Mouse (Mus musculus): Measurements from ENCODE around the gene Ltb4r2. TPM values are rescaled to one million over a fixed set of nuclear protein-coding genes. Genes with fewer than 3 reads are reported as not detected.

Gene Ltb4r2
- polyA plus RNA-seq, 1 experiment = 3.5 TPM

GRCm38 (mm10) chr14:55777806-55778205 is 16.6 kb downstream of the Ltb4r2 start:
- 88% methylated on average over 11 of the region's 11 CpGs for WGBS
- no peak for DNase-seq (ENCODE audit: low read depth, low spot score)

- 90% methylated on average over 15 of the region's 15 CpGs for WGBS
- no peak for DNase-seq (ENCODE audit: low read depth, low spot score)
These were observed 17.5 kb downstream of the Ltb4r2 start for GRCm38 (mm10) chr14:55778686-55779085.

- WGBS = 75% methylated on average over 16 of the region's 16 CpGs
- no peak for DNase-seq (ENCODE audit: low read depth, low spot score)
These were observed 18.4 kb downstream of the Ltb4r2 start for GRCm38 (mm10) chr14:55779656-55780055.

GRCm38 (mm10) chr14:55780736-55781135 is 19.5 kb downstream of the Ltb4r2 start:
- no peak for DNase-seq (ENCODE audit: low read depth, low spot score)
- 84% methylated on average over 11 of the region's 11 CpGs for WGBS

- no peak for DNase-seq (ENCODE audit: low read depth, low spot score)
- WGBS = 19% methylated on average over 14 of the region's 14 CpGs
These were observed 20.1 kb downstream of the Ltb4r2 start for GRCm38 (mm10) chr14:55781310-55781709.

- DNase-seq (ENCODE audit: low read depth, low spot score) = no peak
- WGBS = 64% methylated on average over 9 of the region's 9 CpGs
These were observed 21.2 kb downstream of the Ltb4r2 start for GRCm38 (mm10) chr14:55782361-55782960.

GRCm38 (mm10) chr14:55783171-55783957 is 22.1 kb downstream of the Ltb4r2 start:
- DNase-seq (ENCODE audit: low read depth, low spot score) = no peak
- WGBS = 34% methylated on average over 31 of the region's 31 CpGs

GRCm38 (mm10) chr14:55783958-55784235 is 22.7 kb downstream of the Ltb4r2 start, which contains the start of gene Adcy4:
TSS of gene Adcy4 (minus strand) at chr14:55784095.
- no peak for DNase-seq (ENCODE audit: low read depth, low spot score)
- 55% methylated on average over 13 of the region's 13 CpGs for WGBS

- 66% methylated on average over 6 of the region's 6 CpGs for WGBS
- no peak for DNase-seq (ENCODE audit: low read depth, low spot score)
These were observed 24.0 kb downstream of the Ltb4r2 start for GRCm38 (mm10) chr14:55785195-55785594.

- 64% methylated on average over 11 of the region's 11 CpGs for WGBS
- no peak for DNase-seq (ENCODE audit: low read depth, low spot score)
These were observed 26.5 kb downstream of the Ltb4r2 start for GRCm38 (mm10) chr14:55787731-55788130.

GRCm38 (mm10) chr14:55788256-55789050 is 27.2 kb downstream of the Ltb4r2 start, which contains the start of gene Ripk3:
TSS of gene Ripk3 (minus strand) at chr14:55788865.
- DNase-seq (ENCODE audit: low read depth, low spot score) = peak; percentile 73
- WGBS = 5% methylated on average over 40 of the region's 40 CpGs

GRCm38 (mm10) chr14:55793461-55793860 is 32.2 kb downstream of the Ltb4r2 start:
- no peak for DNase-seq (ENCODE audit: low read depth, low spot score)
- 26% methylated on average over 2 of the region's 2 CpGs for WGBS

GRCm38 (mm10) chr14:55793946-55794345 is 32.7 kb downstream of the Ltb4r2 start:
- DNase-seq (ENCODE audit: low read depth, low spot score) = no peak
- 52% methylated on average over 2 of the region's 2 CpGs for WGBS

GRCm38 (mm10) chr14:55795380-55796163 is 34.3 kb downstream of the Ltb4r2 start:
- 37% methylated on average over 15 of the region's 15 CpGs for WGBS
- peak; percentile 72 for DNase-seq (ENCODE audit: low read depth, low spot score)

Other genes with a start within 250 kb of the Ltb4r2 start
- gene Nrl, start 236.4 kb upstream of the Ltb4r2 start, polyA plus RNA-seq (2012; rRNA removed) = not detected in 2 replicates
- 30.9 and 33.5 TPM in 2 replicates for gene Pck2, start 221.2 kb upstream of the Ltb4r2 start, polyA plus RNA-seq (2012; rRNA removed)
- gene Dcaf11, start 201.4 kb upstream of the Ltb4r2 start, polyA plus RNA-seq (2012; rRNA removed) = 112 and 152 TPM in 2 replicates
- gene A730061H03Rik, start 201.0 kb upstream of the Ltb4r2 start, polyA plus RNA-seq (2012; rRNA removed) = 0.25 and 0.82 TPM in 2 replicates
- 0.11 and 0.12 TPM in 2 replicates for gene Fitm1, start 185.8 kb upstream of the Ltb4r2 start, polyA plus RNA-seq (2012; rRNA removed)
- gene Psme1, start 183.3 kb upstream of the Ltb4r2 start, polyA plus RNA-seq (2012; rRNA removed) = 250 and 259 TPM in 2 replicates
- 10.1 and 16.2 TPM in 2 replicates for gene Emc9, start 176.1 kb upstream of the Ltb4r2 start, polyA plus RNA-seq (2012; rRNA removed)
- gene Psme2, start 170.3 kb upstream of the Ltb4r2 start, polyA plus RNA-seq (2012; rRNA removed) = 357 and 385 TPM in 2 replicates
- 32.1 and 48.2 TPM in 2 replicates for gene Rnf31, start 169.7 kb upstream of the Ltb4r2 start, polyA plus RNA-seq (2012; rRNA removed)
- 38.5 and 55.1 TPM in 2 replicates for gene Irf9, start 157.9 kb upstream of the Ltb4r2 start, polyA plus RNA-seq (2012; rRNA removed)
- gene Rec8, start 143.4 kb upstream of the Ltb4r2 start, polyA plus RNA-seq (2012; rRNA removed) = 1.3 and 4.7 TPM in 2 replicates
- 39.2 and 46.0 TPM in 2 replicates for gene Ipo4, start 125.5 kb upstream of the Ltb4r2 start, polyA plus RNA-seq (2012; rRNA removed)
- 2.2 and 2.3 TPM in 2 replicates for gene Gm49378, start 123.5 kb upstream of the Ltb4r2 start, polyA plus RNA-seq (2012; rRNA removed)
- gene Tm9sf1, start 117.6 kb upstream of the Ltb4r2 start, polyA plus RNA-seq (2012; rRNA removed) = 96.9 and 108 TPM in 2 replicates
- gene Tssk4, start 111.2 kb upstream of the Ltb4r2 start, polyA plus RNA-seq (2012; rRNA removed) = 1.4 and 2.1 TPM in 2 replicates
- 44.6 and 50.6 TPM in 2 replicates for gene Mdp1, start 100.9 kb upstream of the Ltb4r2 start, polyA plus RNA-seq (2012; rRNA removed)
- 17.8 and 18.8 TPM in 2 replicates for gene Gmpr2, start 89.5 kb upstream of the Ltb4r2 start, polyA plus RNA-seq (2012; rRNA removed)
- gene Nedd8, start 89.3 kb upstream of the Ltb4r2 start, polyA plus RNA-seq (2012; rRNA removed) = 329 and 342 TPM in 2 replicates
- 16.5 and 22.5 TPM in 2 replicates for gene Tinf2, start 79.6 kb upstream of the Ltb4r2 start, polyA plus RNA-seq (2012; rRNA removed)
- 1.0 and 1.1 TPM in 2 replicates for gene Tgm1, start 47.5 kb upstream of the Ltb4r2 start, polyA plus RNA-seq (2012; rRNA removed)
- 34.3 and 42.9 TPM in 2 replicates for gene Rabggta, start 39.2 kb upstream of the Ltb4r2 start, polyA plus RNA-seq (2012; rRNA removed)
- 78.0 and 141 TPM in 2 replicates for gene Dhrs1, start 15.7 kb upstream of the Ltb4r2 start, polyA plus RNA-seq (2012; rRNA removed)
- 16.0 and 21.7 TPM in 2 replicates for gene Nop9, start 15.7 kb upstream of the Ltb4r2 start, polyA plus RNA-seq (2012; rRNA removed)
- gene Cideb, start 3.0 kb upstream of the Ltb4r2 start, polyA plus RNA-seq (2012; rRNA removed) = 335 and 566 TPM in 2 replicates
- 4.9 and 8.2 TPM in 2 replicates for gene Ltb4r1, start 4.5 kb downstream of the Ltb4r2 start, polyA plus RNA-seq (2012; rRNA removed)
- gene Adcy4, start 22.7 kb downstream of the Ltb4r2 start, polyA plus RNA-seq (2012; rRNA removed) = 3.7 and 5.8 TPM in 2 replicates
- 86.5 and 89.2 TPM in 2 replicates for gene Ripk3, start 27.4 kb downstream of the Ltb4r2 start, polyA plus RNA-seq (2012; rRNA removed)
- 5.7 and 7.3 TPM in 2 replicates for gene Nfatc4, start 61.7 kb downstream of the Ltb4r2 start, polyA plus RNA-seq (2012; rRNA removed)
- 1.7 and 2.1 TPM in 2 replicates for gene Nynrin, start 92.6 kb downstream of the Ltb4r2 start, polyA plus RNA-seq (2012; rRNA removed)
- 0.47 and 0.84 TPM in 2 replicates for gene Cbln3, start 123.0 kb downstream of the Ltb4r2 start, polyA plus RNA-seq (2012; rRNA removed)
- gene Khnyn, start 123.5 kb downstream of the Ltb4r2 start, polyA plus RNA-seq (2012; rRNA removed) = 21.0 and 31.9 TPM in 2 replicates
- gene Sdr39u1, start 138.9 kb downstream of the Ltb4r2 start, polyA plus RNA-seq (2012; rRNA removed) = 56.0 and 60.7 TPM in 2 replicates
- 0.20 and 0.21 TPM in 2 replicates for gene Cma1, start 183.2 kb downstream of the Ltb4r2 start, polyA plus RNA-seq (2012; rRNA removed)
- gene Cma2, start 189.6 kb downstream of the Ltb4r2 start, polyA plus RNA-seq (2012; rRNA removed) = 3.0 TPM in 1 of 2 replicates, not detected in the other

Measured in large intestine, adult 2 months (tissue).